Mouse (Mus musculus): ENCODE results near the gene Mei4.

The Mei4 gene

DNA sequence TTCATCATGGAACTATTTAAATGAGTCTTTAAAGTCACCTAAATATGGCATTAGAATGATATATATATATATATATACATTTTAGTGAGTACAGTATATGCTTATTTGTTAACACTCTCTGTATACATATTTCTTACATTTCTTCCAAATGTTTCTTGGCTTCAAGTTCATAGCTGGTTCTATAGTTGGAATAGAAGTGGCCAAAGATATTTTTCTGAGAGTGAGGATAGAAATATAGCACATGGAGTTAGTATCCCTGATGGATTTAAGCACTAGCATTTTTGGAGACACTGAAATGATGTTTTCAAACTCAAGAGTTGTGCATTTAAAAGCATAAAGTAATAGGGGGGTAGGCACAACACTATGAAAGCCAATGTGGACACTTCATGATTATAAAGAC lies 272.6 kb downstream of the Mei4 start:
- DNase-seq (ENCODE audit: low spot score in 2 of 2): no peak

DNA sequence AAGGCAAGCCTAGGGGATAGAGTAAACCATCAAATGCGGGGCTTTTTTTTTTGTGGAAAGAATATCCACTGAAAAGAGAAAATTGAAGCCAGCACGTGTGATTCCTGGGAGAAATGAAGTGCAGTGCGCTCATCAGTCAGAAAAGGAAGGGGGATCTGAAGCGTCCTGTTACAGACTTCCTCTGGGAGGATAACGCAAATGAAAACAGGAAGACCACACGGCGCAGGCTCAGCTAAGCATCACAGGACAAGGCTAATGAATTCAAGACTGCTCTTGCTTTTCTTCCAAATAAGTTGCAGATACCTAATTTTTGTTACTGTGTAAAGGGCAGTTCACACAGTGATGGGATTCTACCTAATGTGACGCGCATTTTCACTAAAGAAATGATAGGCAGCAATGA lies 296.7 kb downstream of the Mei4 start:
- no peak for DNase-seq (ENCODE audit: low spot score in 2 of 2)

DNA sequence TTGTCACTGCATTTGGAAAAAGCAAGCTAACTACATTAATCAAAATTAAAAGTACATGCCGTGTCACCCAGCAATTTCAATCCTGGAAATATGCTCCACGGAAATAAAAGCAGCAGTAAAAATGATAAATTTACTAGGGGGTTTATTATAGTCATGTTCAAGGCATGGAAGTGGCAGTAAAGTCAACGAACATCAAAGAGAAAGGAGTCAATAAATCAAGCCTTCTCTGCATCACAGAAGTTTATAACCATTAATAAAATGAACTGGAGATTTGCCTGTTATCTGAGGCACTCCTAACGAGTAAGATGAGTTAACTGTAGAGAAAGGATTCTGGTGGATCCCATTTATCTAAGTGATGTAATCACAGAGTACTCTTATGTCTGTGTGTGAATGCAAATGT lies 298.9 kb downstream of the Mei4 start:
- DNase-seq (ENCODE audit: low spot score in 2 of 2): no peak

DNA sequence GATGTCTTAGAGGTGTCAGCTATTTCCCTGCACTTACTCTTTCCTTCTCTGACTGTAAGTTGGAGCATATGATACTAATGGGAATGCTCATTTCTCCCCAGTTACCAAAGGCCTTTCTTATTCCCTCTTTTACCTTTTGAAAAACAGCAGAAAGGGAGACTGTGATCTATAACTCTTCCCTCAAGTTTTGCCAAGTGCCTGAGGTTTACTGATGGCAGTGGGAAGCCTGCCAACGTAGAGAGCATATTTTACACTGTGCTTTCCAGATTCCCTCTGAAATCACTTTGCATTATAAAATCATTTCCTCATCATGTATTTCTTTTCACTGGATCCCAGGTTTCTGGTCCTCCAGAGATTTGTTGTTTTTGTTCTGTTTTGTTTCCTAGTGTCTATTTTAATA lies 354.5 kb downstream of the Mei4 start:
- no peak for DNase-seq (ENCODE audit: low spot score in 2 of 2)

DNA sequence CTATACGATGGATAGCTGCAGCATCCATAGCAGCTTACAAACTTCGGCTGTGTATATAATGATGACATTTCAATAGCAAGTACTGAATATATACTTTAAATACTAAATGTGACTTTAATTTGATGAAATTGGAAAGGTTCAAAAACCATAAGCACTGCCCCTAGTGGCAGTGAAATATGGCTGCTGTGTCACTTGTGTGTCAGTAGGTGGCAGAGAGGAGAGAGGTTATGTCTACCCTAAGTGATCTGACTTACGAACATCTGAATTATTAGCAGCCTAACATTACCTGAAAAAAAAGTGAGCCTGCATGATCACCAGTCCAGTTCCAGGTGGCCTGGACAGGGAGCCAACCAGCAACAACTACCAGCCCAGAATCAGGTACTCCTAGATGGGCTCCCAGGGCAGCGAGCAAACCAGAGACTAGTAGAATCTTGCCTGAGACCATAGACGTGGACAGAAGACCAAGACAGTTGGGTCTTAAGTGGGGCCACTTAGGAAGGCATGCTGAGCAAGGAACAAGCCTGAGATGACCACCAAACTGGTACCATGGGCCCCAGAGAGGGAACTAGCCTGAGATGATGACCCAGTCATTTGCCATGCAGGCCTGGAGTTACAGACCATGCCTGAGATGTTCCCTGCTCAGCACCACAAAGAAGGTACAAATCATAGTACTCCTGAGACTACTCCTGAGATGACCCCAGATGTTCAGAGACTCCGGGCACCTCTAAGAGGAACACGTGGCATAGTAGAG lies 384.4 kb downstream of the Mei4 start:
- no peak for DNase-seq (ENCODE audit: low spot score in 2 of 2)

Measured in right cerebral cortex, postnatal 36 days (tissue).